Comparison of ENCODE assay signal across 8 mouse cellular contexts in genomic region chr16:35364063-35364428, GRCm38 (mm10). TPM values are rescaled to one million over a fixed set of nuclear protein-coding genes. Genes with fewer than 3 reads are reported as not detected.
DNase-seq lines count a peak whose midpoint lies in the region; ATAC-seq and TF ChIP-seq lines count a peak whose summit lies in the region.

No protein-coding gene starts in this region.

- no peak for TF ChIP-seq CTCF in hindbrain, postnatal 0 days (IDR thresholded peaks at IDR 0.05; ENCODE audit: low read depth)

- WGBS in kidney, embryonic 16.5 days = under 1% methylated on average over 7 of the region's 7 CpGs
- under 1% methylated on average over 7 of the region's 7 CpGs for WGBS in hindbrain, postnatal 0 days
- under 1% methylated on average over 7 of the region's 7 CpGs for WGBS in midbrain, embryonic 15.5 days

- no peak for DNase-seq in kidney, adult 18-20 months
- DNase-seq in hindbrain, postnatal 0 days (ENCODE audit: low spot score) = no peak
- DNase-seq in ovary, postnatal 36 days (ENCODE audit: low spot score) = no peak
- no peak for DNase-seq in testis, postnatal 14 days (ENCODE audit: low spot score)

- peak overlapping the region; percentile 66 for H3K9ac ChIP-seq in kidney, embryonic 16.5 days (replicated peaks; ENCODE audit: low read length)
- peak overlapping the region; percentile 83 for H3K9ac ChIP-seq in hindbrain, postnatal 0 days (replicated peaks; ENCODE audit: low read length)
- peak overlapping the region; percentile 53 for H3K9ac ChIP-seq in midbrain, embryonic 15.5 days

- peak overlapping the region; percentile 72 for H3K27ac ChIP-seq in kidney, embryonic 16.5 days (ENCODE audit: low read length)
- H3K27ac ChIP-seq in hindbrain, postnatal 0 days = peak overlapping the region; percentile 84; the same call in 1 of the 2 replicates
- peak overlapping the region; percentile 87 for H3K27ac ChIP-seq in midbrain, embryonic 15.5 days

- no peaks in the 10 kb centered on the region for H3K9me3 ChIP-seq in kidney, embryonic 16.5 days (ENCODE audit: low read length)
- H3K9me3 ChIP-seq in hindbrain, postnatal 0 days (ENCODE audit: low read length) = no peaks in the 10 kb centered on the region
- H3K9me3 ChIP-seq in midbrain, embryonic 15.5 days = no peaks in the 10 kb centered on the region

- H3K27me3 ChIP-seq in kidney, embryonic 16.5 days (ENCODE audit: insufficient read depth, low read length) = no peaks in the 10 kb centered on the region
- no peaks in the 10 kb centered on the region for H3K27me3 ChIP-seq in hindbrain, postnatal 0 days (ENCODE audit: insufficient read depth, low read length)
- H3K27me3 ChIP-seq in midbrain, embryonic 15.5 days (replicated peaks) = no peaks in the 10 kb centered on the region

- peak overlapping the region; percentile 78 for H3K4me3 ChIP-seq in kidney, embryonic 16.5 days (ENCODE audit: low read length)
- peak overlapping the region; percentile 93 for H3K4me3 ChIP-seq in hindbrain, postnatal 0 days (ENCODE audit: low read length)
- peak overlapping the region; percentile 80 for H3K4me3 ChIP-seq in midbrain, embryonic 15.5 days

- peaks cover 10% of the 10 kb centered on the region; the same call in 1 of the 2 replicates for H3K4me1 ChIP-seq in kidney, embryonic 16.5 days (ENCODE audit: insufficient read depth, low read length)
- H3K4me1 ChIP-seq in hindbrain, postnatal 0 days (ENCODE audit: insufficient read depth, low read length) = no peaks in the 10 kb centered on the region; the same call in 1 of the 2 replicates
- H3K4me1 ChIP-seq in midbrain, embryonic 15.5 days = peaks cover 15% of the 10 kb centered on the region

- peaks cover 2% of the 10 kb centered on the region; the same call in 1 of the 2 replicates for H3K36me3 ChIP-seq in kidney, embryonic 16.5 days (ENCODE audit: insufficient read depth, low read length)
- H3K36me3 ChIP-seq in hindbrain, postnatal 0 days (ENCODE audit: insufficient read depth, low read length) = no peaks in the 10 kb centered on the region
- H3K36me3 ChIP-seq in midbrain, embryonic 15.5 days (replicated peaks) = no peaks in the 10 kb centered on the region

- peak; percentile 8 for ATAC-seq in kidney, embryonic 16.5 days (ENCODE audit: low FRiP score, low TSS enrichment)
- ATAC-seq in common myeloid progenitor, adult 5-6 weeks (replicated peaks; ENCODE audit: low read depth, poor library complexity, severe bottlenecking) = peak; percentile 23
- peak; percentile 62 for ATAC-seq in hindbrain, postnatal 0 days
- no peak for ATAC-seq in midbrain, embryonic 15.5 days (replicated peaks)
- no peak for ATAC-seq in granulocyte monocyte progenitor cell, adult 5-6 weeks (replicated peaks; ENCODE audit: poor library complexity, severe bottlenecking)

- peak overlapping the region; percentile 84 for H3K4me2 ChIP-seq in kidney, embryonic 16.5 days (replicated peaks; ENCODE audit: low read depth, low read length)
- H3K4me2 ChIP-seq in hindbrain, postnatal 0 days (ENCODE audit: low read depth, low read length) = peak overlapping the region; percentile 93
- H3K4me2 ChIP-seq in midbrain, embryonic 15.5 days = peak overlapping the region; percentile 90

RNA-seq across cellular contexts. Expression of gene Sec22a, which starts 0.3 kb away (rescaled TPM):
- polyA plus RNA-seq in kidney, embryonic 16.5 days (2015; fragmentation: Nextera tagmentation; extraction: Ambion mirVana) = 50.4 and 50.8 TPM in 2 replicates
- 6.5 and 8.4 TPM in 2 replicates for total RNA-seq in common myeloid progenitor, adult 5-6 weeks (2017)
- 14.7 and 15.5 TPM in 2 replicates for total RNA-seq in hindbrain, postnatal 0 days (2014; rRNA removed)
- polyA plus RNA-seq in hindbrain, postnatal 0 days (2015; fragmentation: Nextera tagmentation; extraction: Ambion mirVana) = 41.4 and 42.7 TPM in 2 replicates
- 36.8 and 40.6 TPM in 2 replicates for polyA plus RNA-seq in midbrain, embryonic 15.5 days (2015; fragmentation: Nextera tagmentation; extraction: Ambion mirVana)
- 16.0 and 18.3 TPM in 2 replicates for total RNA-seq in granulocyte monocyte progenitor cell, adult 5-6 weeks (2014; fragmentation: Nextera tagmentation)
- total RNA-seq in granulocyte monocyte progenitor cell, adult 5-6 weeks (2017) = 9.7 and 10.7 TPM in 2 replicates

Comparison
In these comparisons a context has a peak if more than half of its experiments do, and no peak if none do; other contexts are left out.
1. ATAC-seq: peak in kidney, embryonic 16.5 days (single experiment), common myeloid progenitor, adult 5-6 weeks (single experiment) and hindbrain, postnatal 0 days (single experiment); none in midbrain, embryonic 15.5 days (single experiment) and granulocyte monocyte progenitor cell, adult 5-6 weeks (single experiment).
2. Peak in every context shown above with its lines, with median percentiles within 50 percentile points of each other: H3K27ac ChIP-seq, H3K4me2 ChIP-seq, H3K4me3 ChIP-seq and H3K9ac ChIP-seq.